26 mouse cellular contexts compared by ENCODE assay signal in genomic region chr7:84348145-84348911, GRCm38 (mm10).
"Had no signal": no experiment of that assay in that cellular context is flagged by ENCODE, and none has a peak within 500 bp of the region (broad histone marks: within the 10 kb centered on the region; RNA-seq: fewer than 3 reads in every experiment).

No protein-coding gene starts in this region.

- H3K27ac ChIP-seq: heart, adult 2 months; heart, embryonic 13.5 days; heart, embryonic 15.5 days; hindbrain, embryonic 13.5 days; hindbrain, postnatal 0 days; kidney, embryonic 15.5 days; kidney, postnatal 0 days; limb, embryonic 13.5 days; limb, embryonic 15.5 days; liver, embryonic 12.5 days; liver, embryonic 14.5 days had no signal

- DNase-seq: gastrocnemius, postnatal 14 days; gastrocnemius, postnatal 36 days; heart, adult 11 months; heart, adult 2 months; heart, postnatal 14 days; heart, postnatal 36 days; kidney, adult 11 months; kidney, adult 2 months; kidney, adult 9 months; kidney, postnatal 14 days; kidney, postnatal 36 days; layer of hippocampus, adult 9-11 months; layer of hippocampus, postnatal 36 days; left cerebral cortex, postnatal 4 days had no signal

- H3K4me2 ChIP-seq: heart, embryonic 11.5 days; heart, embryonic 13.5 days; heart, embryonic 15.5 days; hindbrain, embryonic 13.5 days; kidney, embryonic 15.5 days; limb, embryonic 13.5 days; limb, embryonic 15.5 days; liver, embryonic 12.5 days had no signal

- H3K4me1 ChIP-seq: heart, embryonic 15.5 days; hindbrain, embryonic 13.5 days; kidney, embryonic 15.5 days; limb, embryonic 13.5 days; limb, embryonic 15.5 days; liver, embryonic 12.5 days had no signal

- ATAC-seq: hindbrain, postnatal 0 days; intestine, embryonic 16.5 days; liver, embryonic 12.5 days had no signal

- H3K9ac ChIP-seq: heart, embryonic 13.5 days; heart, embryonic 15.5 days; hindbrain, embryonic 13.5 days; kidney, embryonic 15.5 days; limb, embryonic 13.5 days; limb, embryonic 15.5 days; liver, embryonic 12.5 days; liver, embryonic 14.5 days had no signal

- H3K27me3 ChIP-seq: heart, embryonic 13.5 days; heart, embryonic 15.5 days; hindbrain, embryonic 13.5 days; kidney, embryonic 15.5 days; limb, embryonic 13.5 days; limb, embryonic 15.5 days; liver, embryonic 12.5 days had no signal

- H3K9me3 ChIP-seq: heart, embryonic 13.5 days; heart, embryonic 15.5 days; kidney, embryonic 15.5 days; limb, embryonic 15.5 days had no signal

- H3K36me3 ChIP-seq: heart, embryonic 15.5 days; liver, embryonic 12.5 days had no signal

- H3K4me3 ChIP-seq: heart, adult 2 months; heart, embryonic 13.5 days; heart, embryonic 15.5 days; hindbrain, embryonic 13.5 days; kidney, embryonic 15.5 days; limb, embryonic 13.5 days; limb, embryonic 15.5 days; liver, embryonic 12.5 days had no signal
